Mouse (Mus musculus) liver, embryonic 11.5 days (tissue): Measurements from ENCODE around the gene Hivep2. TPM values are rescaled to one million over a fixed set of nuclear protein-coding genes. Genes with fewer than 3 reads are reported as not detected.

ENCODE experiments used
- ATAC-seq: fragments of 200-750 bp; cut with Nextera tagmentation; replicated peaks from 2 replicates; pipeline ENCODE4 v1.8.0; 2017; ENCODE audit warnings: moderate number of reproducible peaks, mild to moderate bottlenecking, moderate TSS enrichment, moderate library complexity; ENCODE audit not compliant: low FRiP score
- DNase-seq: peaks from one replicate; pipeline ENCODE4 v3.0.0-alpha.2; 2017; ENCODE audit warnings: low spot score
- H3K27ac ChIP-seq: fragments of 300-500 bp; sonication (generic); 2 replicates; pipeline ENCODE4 v1.5.1; 2014; ENCODE audit warnings: mild to moderate bottlenecking, low read depth, low read length, control low read depth
- H3K27me3 ChIP-seq: fragments of 300-500 bp; sonication (generic); replicated peaks from 2 replicates; pipeline ENCODE4 v1.6.1; 2014; ENCODE audit warnings: low read length, mixed read lengths; ENCODE audit not compliant: control insufficient read depth, insufficient read depth
- H3K36me3 ChIP-seq: fragments of 300-500 bp; sonication (generic); 2 replicates; pipeline ENCODE4 v1.6.1; 2014; ENCODE audit warnings: mild to moderate bottlenecking, low read length, moderate library complexity, mixed read lengths; ENCODE audit not compliant: control insufficient read depth, insufficient read depth
- H3K4me1 ChIP-seq: fragments of 300-500 bp; sonication (generic); replicated peaks from 2 replicates; pipeline ENCODE4 v1.6.1; 2014; ENCODE audit warnings: low read length, mixed read lengths; ENCODE audit not compliant: control insufficient read depth, insufficient read depth
- H3K4me2 ChIP-seq: fragments of 300-500 bp; sonication (generic); 2 replicates; pipeline ENCODE4 v1.6.1; 2014; ENCODE audit warnings: mild to moderate bottlenecking, control low read depth, moderate library complexity
- H3K4me3 ChIP-seq: fragments of 300-500 bp; sonication (generic); 2 replicates; pipeline ENCODE4 v1.5.1; 2014; ENCODE audit warnings: low read depth, low read length, control low read depth
- H3K9ac ChIP-seq: fragments of 300-500 bp; sonication (generic); 2 replicates; pipeline ENCODE4 v1.6.1; 2014; ENCODE audit warnings: low read depth, low read length, control low read depth
- H3K9me3 ChIP-seq: fragments of 300-500 bp; sonication (generic); 2 replicates; pipeline ENCODE4 v1.6.1; 2016; ENCODE audit warnings: low read length, inconsistent platforms, mixed read lengths; ENCODE audit not compliant: control insufficient read depth
- WGBS: fragments of 180-500 bp; shearing (Covaris S2); extraction: QIAGEN DNeasy Blood & Tissue Kit; methylation state at CpG from one replicate; pipeline ENCODE4 v1.1.7; 2014; 5-methylcytosine and 5-hydroxymethylcytosine counted together
- polyA plus RNA-seq: library from polyadenylated mRNA; unstranded; fragments of >200 nt; fragmentation: Nextera tagmentation; extraction: Ambion mirVana; gene quantifications from 2 replicates; pipeline ENCODE4 v1.2.1, GENCODE M21; 2014

Gene Hivep2
- polyA plus RNA-seq, 1 experiment from 2014 or later = 2.2 TPM

GRCm38 (mm10) chr10:13968234-13968555, 2.3 kb downstream of the Hivep2 start:
- no peak for DNase-seq
- Histone ChIP-seq H3K36me3 (no peaks in the 10 kb centered on the region), H3K9me3 (no peaks in the 10 kb centered on the region), H3K4me1 (no peaks in the 10 kb centered on the region), H3K9ac (0 out of 2 replicates have a peak overlapping the region, but pooled peaks have one; percentile 67), H3K4me3 (peak overlapping the region; percentile 69), H3K27me3 (peaks cover 45% of the 10 kb centered on the region), H3K27ac (no peak overlapping the region), H3K4me2 (peak overlapping the region; percentile 98)
- ATAC-seq = no peak
- WGBS = 12% methylated on average over 5 of the region's 5 CpGs

DNA sequence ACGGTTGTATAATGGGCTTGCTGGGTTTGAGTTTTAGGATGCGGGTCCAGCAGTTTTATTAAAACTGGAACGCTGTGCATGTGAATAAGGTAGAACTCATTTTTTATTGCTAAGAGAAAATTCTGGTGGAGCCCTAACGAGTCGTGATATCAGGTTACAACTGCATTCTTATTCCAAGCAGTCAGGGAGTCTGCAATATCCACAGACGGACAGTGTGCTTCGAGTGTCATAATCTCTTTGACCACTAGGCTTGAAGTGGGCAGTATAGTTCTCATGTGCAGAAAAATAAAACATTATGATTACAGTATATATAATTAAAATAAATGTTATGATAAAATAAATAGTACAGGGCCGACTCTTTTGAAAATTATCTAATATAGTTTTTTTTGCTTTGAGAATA, 3.1 kb downstream of the Hivep2 start:
- no peaks in the 10 kb centered on the region for H3K4me1 ChIP-seq
- H3K9ac ChIP-seq = no peak overlapping the region
- no peaks in the 10 kb centered on the region for H3K36me3 ChIP-seq
- H3K4me2 ChIP-seq = no peak overlapping the region
- DNase-seq = no peak
- H3K27me3 ChIP-seq = peaks cover 44% of the 10 kb centered on the region
- H3K4me3 ChIP-seq = no peak overlapping the region
- no peaks in the 10 kb centered on the region for H3K9me3 ChIP-seq
- 25% methylated on average over 8 of the region's 8 CpGs for WGBS
- ATAC-seq = no peak
- no peak overlapping the region for H3K27ac ChIP-seq

GRCm38 (mm10) chr10:13970321-13970720, 4.4 kb downstream of the Hivep2 start:
- Histone ChIP-seq H3K27me3 (peaks cover 32% of the 10 kb centered on the region), H3K4me2 (no peak overlapping the region), H3K9ac (no peak overlapping the region), H3K36me3 (no peaks in the 10 kb centered on the region), H3K27ac (no peak overlapping the region), H3K4me3 (no peak overlapping the region), H3K4me1 (no peaks in the 10 kb centered on the region), H3K9me3 (no peaks in the 10 kb centered on the region)
- 65% methylated on average over 3 of the region's 3 CpGs for WGBS
- no peak for ATAC-seq
- no peak for DNase-seq

- no peaks in the 10 kb centered on the region for H3K36me3 ChIP-seq
- H3K9ac ChIP-seq = no peak overlapping the region
- no peak for DNase-seq
- no peak overlapping the region for H3K4me3 ChIP-seq
- 39% methylated on average over 5 of the region's 5 CpGs for WGBS
- ATAC-seq = no peak
- no peaks in the 10 kb centered on the region for H3K9me3 ChIP-seq
- peaks cover 23% of the 10 kb centered on the region for H3K27me3 ChIP-seq
- H3K4me1 ChIP-seq = no peaks in the 10 kb centered on the region
- no peak overlapping the region for H3K27ac ChIP-seq
- no peak overlapping the region for H3K4me2 ChIP-seq
These were observed 5.4 kb downstream of the Hivep2 start for GRCm38 (mm10) chr10:13971268-13971667.

DNA sequence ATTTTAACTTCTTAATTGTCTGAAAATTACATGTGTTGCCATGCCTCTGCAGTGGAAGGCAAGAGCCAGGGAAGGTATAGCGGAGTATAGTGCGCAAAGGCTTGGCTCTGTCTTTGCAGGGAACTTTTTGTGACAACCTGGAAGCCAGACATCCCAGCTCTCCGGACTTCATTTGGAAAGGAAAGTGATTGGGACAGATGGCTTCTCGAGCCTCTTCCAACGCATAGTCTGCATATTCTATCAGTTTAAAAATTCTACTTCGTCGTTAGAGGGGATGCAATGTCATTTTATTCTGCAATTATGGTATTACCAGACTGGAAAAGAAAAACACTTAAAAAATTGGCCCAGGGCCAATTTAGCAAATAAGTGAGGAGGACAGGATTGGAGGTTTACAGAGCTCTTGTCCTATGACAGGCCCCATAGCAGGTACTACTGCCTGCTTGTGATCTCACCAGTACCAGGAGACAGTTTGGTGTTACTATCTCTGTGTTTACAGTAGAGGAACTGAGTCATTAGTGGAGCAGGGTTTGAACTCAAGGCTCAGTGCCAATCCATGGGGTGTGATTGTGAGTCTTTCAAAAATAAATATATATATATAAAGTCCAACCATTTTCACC, 7.8 kb downstream of the Hivep2 start:
- Histone ChIP-seq H3K36me3 (no peaks in the 10 kb centered on the region), H3K4me3 (no peak overlapping the region), H3K4me2 (no peak overlapping the region), H3K27me3 (peaks cover 3% of the 10 kb centered on the region; the same call in 1 of the 2 replicates), H3K9ac (no peak overlapping the region), H3K9me3 (no peaks in the 10 kb centered on the region), H3K4me1 (no peaks in the 10 kb centered on the region), H3K27ac (no peak overlapping the region)
- DNase-seq = no peak
- ATAC-seq = no peak
- WGBS = 84% methylated on average over 7 of the region's 7 CpGs

GRCm38 (mm10) chr10:13974472-13974871, 8.6 kb downstream of the Hivep2 start:
- H3K9me3 ChIP-seq = no peaks in the 10 kb centered on the region
- H3K27me3 ChIP-seq = no peaks in the 10 kb centered on the region
- no peak for ATAC-seq
- H3K4me2 ChIP-seq = no peak overlapping the region
- H3K27ac ChIP-seq = no peak overlapping the region
- WGBS = 77% methylated on average over 7 of the region's 7 CpGs
- DNase-seq = no peak
- no peak overlapping the region for H3K4me3 ChIP-seq
- H3K9ac ChIP-seq = no peak overlapping the region
- no peaks in the 10 kb centered on the region for H3K4me1 ChIP-seq
- no peaks in the 10 kb centered on the region for H3K36me3 ChIP-seq

DNA sequence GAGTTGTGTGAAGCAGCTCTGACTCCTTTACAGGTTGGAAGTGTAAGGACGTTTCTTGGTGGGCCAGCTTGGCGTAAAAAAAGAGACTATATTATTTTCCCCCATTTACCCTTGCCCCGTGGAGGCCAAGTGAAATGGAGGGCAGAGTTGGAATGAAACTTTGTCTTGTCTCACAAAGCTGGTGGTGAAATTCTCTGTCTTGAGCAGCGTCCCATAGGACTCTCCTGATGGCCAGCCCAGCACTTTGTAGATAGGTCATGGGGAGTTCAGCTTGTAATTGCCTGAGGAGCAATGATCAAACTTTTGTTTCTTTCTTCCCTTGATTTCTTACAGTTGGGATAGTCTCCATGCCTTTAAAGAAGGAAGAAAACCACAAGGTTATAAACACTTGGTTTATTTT, 10.0 kb downstream of the Hivep2 start:
- no peaks in the 10 kb centered on the region for H3K9me3 ChIP-seq
- no peak for DNase-seq
- no peaks in the 10 kb centered on the region for H3K36me3 ChIP-seq
- no peak overlapping the region for H3K27ac ChIP-seq
- no peak overlapping the region for H3K4me2 ChIP-seq
- H3K9ac ChIP-seq = no peak overlapping the region
- 74% methylated on average over 4 of the region's 4 CpGs for WGBS
- H3K4me1 ChIP-seq = no peaks in the 10 kb centered on the region
- no peak overlapping the region for H3K4me3 ChIP-seq
- no peak for ATAC-seq
- no peaks in the 10 kb centered on the region for H3K27me3 ChIP-seq

DNA sequence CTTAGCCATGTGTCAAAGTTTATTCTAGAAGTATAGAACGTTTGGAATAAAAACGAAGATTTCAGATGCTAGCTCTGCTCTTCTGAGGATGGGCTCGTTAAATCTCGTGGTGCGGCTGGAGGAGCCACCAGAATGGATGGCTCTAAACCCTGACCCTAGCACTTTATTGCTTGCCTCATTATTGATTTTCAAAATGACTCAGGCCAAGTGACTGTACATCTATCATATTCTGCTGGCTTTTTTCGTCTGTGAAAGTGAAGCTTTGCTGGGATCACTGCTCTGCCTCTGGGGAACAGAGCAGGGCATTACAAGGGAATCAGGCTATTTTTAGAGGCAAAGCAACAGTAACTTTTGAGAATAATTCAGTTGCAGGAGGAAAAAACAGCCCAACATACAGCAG, 10.4 kb downstream of the Hivep2 start:
- H3K27ac ChIP-seq = no peak overlapping the region
- H3K9me3 ChIP-seq = no peaks in the 10 kb centered on the region
- DNase-seq (no peak), ATAC-seq (no peak)
- WGBS = 66% methylated on average over 6 of the region's 6 CpGs
- no peaks in the 10 kb centered on the region for H3K36me3 ChIP-seq
- no peak overlapping the region for H3K9ac ChIP-seq
- no peaks in the 10 kb centered on the region for H3K27me3 ChIP-seq
- H3K4me2 ChIP-seq = no peak overlapping the region
- no peaks in the 10 kb centered on the region for H3K4me1 ChIP-seq
- H3K4me3 ChIP-seq = no peak overlapping the region

GRCm38 (mm10) chr10:13982271-13982670, 16.4 kb downstream of the Hivep2 start:
- Histone ChIP-seq H3K36me3 (no peaks in the 10 kb centered on the region), H3K4me2 (peak overlapping the region; percentile 68), H3K4me1 (peaks cover 4% of the 10 kb centered on the region; the same call in 1 of the 2 replicates), H3K4me3 (peak overlapping the region; percentile 55), H3K9me3 (no peaks in the 10 kb centered on the region), H3K27ac (no peak overlapping the region), H3K27me3 (no peaks in the 10 kb centered on the region), H3K9ac (no peak overlapping the region; the same call in 1 of the 2 replicates)
- DNase-seq (no peak), ATAC-seq (no peak)
- WGBS = 50% methylated on average over 6 of the region's 6 CpGs
